Mouse (Mus musculus) megakaryocyte, embryonic 14.5 days (primary cell): ENCODE results near the gene Syne3.

Experiments
- FLI1 ChIP-seq: IDR thresholded peaks from 2 replicates; pipeline ENCODE4 v1.6.1; 2012; ENCODE audit warnings: low read length, inconsistent platforms, mixed read lengths
- GATA1 ChIP-seq: IDR thresholded peaks from 3 replicates; pipeline ENCODE4 v1.6.1; 2012; ENCODE audit warnings: mixed read lengths, low read length, inconsistent platforms, borderline replicate concordance

- TF ChIP-seq GATA1 (no peak), FLI1 (no peak)
Measured at GRCm38 (mm10) chr12:105055308-105055707, 45.7 kb upstream of the Syne3 start.
